Mouse (Mus musculus): ENCODE measurements at regions not wholly inside any gene's neighbourhood (a gene's known extent, or its start where the extent isn't known, plus 50 kb on each side); places are given as distances from the start of the nearest gene placed in this dataset.

DNA sequence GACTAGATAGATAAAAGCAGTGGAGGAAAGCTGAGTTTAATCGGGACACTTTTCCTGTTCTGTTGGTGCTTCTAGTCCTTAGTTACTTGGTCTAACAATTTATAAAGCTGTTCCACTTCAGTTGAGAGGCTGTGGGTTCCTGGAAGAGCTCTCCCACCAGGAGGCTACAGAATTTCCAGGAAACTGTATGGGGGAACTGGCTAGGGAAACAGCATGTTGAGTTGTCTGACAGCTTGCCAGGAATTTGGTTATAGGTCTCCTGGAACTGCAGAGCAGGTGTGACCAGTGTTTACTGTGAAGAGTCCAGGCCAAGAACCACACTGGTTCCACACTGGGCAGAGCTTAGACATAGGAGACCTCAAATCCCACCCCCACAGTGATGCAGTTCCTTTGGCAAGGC is 65.0 kb upstream of the Pik3cg start:
- intact Hi-C loops (cut with DNase I): no loop called here
- no peak for DNase-seq (ENCODE audit: low spot score in 2 of 2)

DNA sequence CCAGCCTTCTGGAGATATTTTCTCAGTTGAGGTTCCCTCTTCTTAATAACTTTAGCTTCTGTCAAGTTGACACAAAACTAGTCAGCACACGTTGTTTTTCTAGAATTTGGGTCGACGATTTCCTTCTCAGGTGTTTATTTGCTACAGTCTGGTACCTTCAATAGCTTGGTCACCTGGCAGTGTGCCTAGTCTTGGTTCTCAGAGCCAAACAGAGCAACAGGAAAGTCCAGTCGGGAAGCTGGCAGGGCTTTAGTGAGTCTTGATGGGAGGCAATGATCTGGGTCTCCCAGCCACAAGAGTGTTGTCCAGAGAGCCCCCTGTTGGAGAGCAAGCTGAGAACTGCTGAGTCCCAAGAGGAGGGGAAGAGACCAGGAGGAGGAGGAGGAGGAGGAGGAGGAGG is 71.4 kb upstream of the Pik3cg start:
- intact Hi-C loops (cut with DNase I): no loop called here
- no peak for DNase-seq (ENCODE audit: low spot score in 2 of 2)

DNA sequence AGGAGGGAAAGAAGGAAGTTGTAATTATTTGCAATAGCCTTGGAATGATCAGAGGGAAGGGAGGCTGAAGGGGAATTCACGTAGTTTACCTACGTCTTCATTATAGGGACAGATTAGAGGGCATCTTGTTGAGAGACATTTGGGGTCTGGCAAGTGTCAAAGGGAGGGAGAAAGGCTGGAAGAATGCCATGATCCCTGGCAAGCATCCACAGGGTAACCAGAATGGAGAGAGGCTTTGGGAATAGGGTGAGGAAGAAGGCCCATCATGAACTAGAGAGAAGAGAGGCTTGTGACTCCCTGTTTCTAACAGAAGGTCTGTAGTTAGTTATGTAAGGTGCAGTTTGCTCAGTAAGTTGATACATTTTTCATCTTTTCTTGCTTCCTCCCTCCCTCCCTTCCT is 71.8 kb upstream of the Pik3cg start:
- no peak for DNase-seq (ENCODE audit: low spot score in 2 of 2)
- intact Hi-C loops (cut with DNase I): no loop called here

DNA sequence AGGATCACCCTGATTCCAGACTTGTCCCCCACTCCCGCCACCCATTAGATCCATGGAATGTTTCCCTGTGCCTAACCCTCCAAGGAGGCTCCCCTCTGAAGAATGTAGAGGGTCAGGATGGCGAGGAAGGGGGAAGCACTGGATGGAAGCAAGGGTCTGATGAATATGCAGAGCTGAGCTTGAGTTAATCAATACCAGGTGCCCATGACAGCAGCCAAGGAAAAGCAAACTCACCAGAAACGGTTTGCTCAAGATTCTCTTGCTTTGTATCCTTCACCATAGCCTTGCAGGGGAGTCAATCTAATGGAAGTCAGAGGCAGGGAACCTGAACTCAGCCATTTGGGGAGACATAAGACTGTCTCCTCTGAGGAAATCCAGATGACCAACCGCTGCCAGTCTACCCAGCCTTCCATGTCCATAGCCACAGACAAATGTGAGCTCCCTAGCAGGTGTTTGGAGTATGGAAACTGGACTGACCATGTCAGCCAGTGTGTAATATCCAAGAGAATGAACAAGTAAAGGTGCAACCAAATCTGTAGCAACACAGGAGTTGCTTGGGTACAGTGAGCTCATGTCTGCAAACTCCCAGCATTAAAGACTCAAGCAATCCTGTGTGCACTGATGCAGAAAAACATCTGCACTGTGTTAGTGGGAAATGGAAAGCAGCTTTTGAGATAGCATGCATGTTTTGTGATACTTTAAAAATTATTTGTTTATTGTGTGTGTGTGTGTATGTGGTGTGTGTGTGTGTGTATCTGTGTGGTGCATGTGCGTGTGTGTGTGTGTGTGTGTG is 74.1 kb upstream of the Pik3cg start:
- intact Hi-C loops (cut with DNase I): no loop called here
- DNase-seq (ENCODE audit: low spot score in 2 of 2): no peak

DNA sequence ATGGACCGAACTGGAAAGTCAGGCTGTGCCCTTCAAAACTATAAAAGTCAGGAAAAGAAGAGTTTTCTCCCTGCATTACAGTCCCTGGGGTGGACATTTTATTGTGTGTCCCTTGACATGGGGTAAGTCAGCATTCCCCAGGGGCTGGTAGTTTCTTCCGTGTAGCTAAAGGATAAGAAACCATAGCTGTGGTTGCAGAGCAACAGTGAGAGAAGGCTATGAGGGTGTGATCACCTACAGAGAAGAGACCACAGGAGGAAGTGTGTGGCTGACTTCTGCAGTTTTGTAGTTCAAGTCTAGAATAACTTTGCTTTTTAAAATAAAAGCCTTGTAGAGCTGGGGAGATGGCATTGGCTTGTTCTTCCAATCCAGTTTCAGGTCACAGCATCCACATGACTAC is 76.6 kb upstream of the Pik3cg start:
- intact Hi-C loops (cut with DNase I): no loop called here
- DNase-seq (ENCODE audit: low spot score in 2 of 2): no peak

DNA sequence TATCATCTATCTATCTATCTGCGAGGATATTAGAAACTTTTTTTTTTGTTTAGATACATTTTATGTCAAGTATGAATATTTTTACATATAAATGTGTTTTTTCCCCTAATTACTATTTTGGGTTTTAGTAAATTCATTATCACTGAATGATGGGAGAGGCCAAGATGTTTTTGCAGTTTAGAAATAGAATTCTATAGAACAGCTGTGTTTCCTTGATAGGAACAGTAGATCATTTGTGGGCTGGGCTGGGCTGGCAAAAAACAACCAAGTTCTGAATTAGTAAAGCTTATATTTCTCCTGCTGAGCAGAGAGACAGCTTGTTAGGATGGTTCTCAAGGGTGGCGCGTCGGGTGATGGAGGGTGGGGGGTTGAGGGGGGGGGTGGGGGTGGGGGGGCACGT is 78.2 kb upstream of the Pik3cg start:
- intact Hi-C loops (cut with DNase I): no loop called here

DNA sequence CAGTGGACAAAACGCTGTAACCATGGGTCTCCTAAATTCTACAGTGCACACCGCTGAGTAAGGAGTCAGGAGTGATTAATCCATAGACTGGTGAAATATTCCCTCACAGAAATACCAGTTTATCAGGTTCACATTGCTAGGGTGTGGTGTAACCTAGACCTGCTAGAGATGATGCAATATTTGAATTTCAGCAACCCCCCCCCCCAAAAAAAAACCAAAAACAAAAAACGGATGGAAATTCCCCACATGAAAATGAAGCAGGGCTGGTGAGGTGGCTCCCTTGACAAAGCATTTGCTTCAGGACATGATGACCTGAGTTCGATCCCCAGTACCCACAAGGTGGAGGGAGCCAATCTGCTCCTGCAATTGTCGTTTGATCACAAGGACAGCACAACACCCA is 82.7 kb upstream of the Pik3cg start:
- intact Hi-C loops (cut with DNase I): no loop called here
- no peak for DNase-seq (ENCODE audit: low spot score in 2 of 2)

More for the DNA sequence above, 78.2 kb upstream of the Pik3cg start:
- no peak for DNase-seq (ENCODE audit: low spot score in 2 of 2)

DNA sequence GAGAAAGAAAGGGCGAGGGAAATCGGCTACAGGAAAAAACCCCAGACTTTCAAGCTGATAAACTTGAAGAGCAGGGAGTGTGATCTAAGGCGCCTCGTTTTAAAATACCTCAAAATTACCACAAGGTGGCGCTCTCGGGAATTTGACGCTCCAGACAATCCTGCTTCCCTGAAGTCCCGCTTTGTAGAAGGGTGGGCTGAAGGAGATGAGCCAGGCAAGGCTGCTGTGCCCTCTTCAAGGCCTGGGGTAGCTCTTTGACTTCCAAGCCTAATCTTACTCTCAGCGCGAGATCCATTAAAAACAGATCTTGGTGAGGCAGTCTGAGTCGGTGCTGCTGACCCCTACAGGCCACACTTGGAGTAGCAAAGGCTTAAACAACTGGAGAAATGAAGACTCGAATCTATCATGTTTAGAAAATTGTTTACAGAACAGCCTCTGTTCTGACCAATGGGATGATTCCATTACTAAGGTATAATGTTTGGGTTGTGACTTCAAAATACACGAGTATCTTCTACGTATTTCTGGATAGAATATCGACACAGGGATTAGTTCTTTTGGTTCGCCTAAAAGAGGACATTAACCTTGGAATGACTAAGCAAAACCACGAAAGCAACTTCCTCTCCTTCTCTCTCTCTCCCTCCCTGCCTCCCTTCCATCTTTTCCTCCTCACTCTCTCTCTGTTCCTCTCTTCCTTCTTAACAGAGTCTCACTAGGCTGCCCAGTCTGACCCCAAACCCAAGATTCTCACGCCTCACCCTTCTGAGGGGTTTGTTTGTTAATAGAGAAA is 83.7 kb upstream of the Pik3cg start:
- intact Hi-C loops (cut with DNase I): loop anchor here (1.0 to 2.0 kb wide), 2 partner anchors 87 to 605 kb away; no protein-coding TSS in a partner anchor
- DNase-seq (ENCODE audit: low spot score in 2 of 2): peak; percentile 60 to 69

DNA sequence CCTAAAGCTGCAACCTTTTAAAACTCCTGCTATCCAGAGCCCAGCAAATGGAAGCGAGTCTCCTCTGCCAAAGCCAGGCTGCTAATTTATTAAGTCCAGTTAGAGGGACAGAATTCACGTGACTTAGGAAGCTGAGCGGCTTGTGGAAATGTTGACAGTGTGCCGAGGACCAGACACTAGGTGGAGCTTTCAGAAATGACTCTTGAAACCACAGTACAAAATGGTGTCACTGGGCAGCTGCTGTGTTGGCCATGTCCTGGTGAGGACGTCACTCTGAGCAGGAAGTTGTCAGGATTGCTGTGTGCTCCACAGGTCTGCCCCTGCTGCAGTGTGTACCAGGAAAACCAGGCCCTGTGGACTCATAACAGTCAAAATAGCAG is 84.3 kb upstream of the Pik3cg start:
- intact Hi-C loops (cut with DNase I): loop anchor here (1.0 to 2.0 kb wide), 2 partner anchors 87 to 604 kb away; no protein-coding TSS in a partner anchor
- DNase-seq (ENCODE audit: low spot score in 2 of 2): no peak

DNA sequence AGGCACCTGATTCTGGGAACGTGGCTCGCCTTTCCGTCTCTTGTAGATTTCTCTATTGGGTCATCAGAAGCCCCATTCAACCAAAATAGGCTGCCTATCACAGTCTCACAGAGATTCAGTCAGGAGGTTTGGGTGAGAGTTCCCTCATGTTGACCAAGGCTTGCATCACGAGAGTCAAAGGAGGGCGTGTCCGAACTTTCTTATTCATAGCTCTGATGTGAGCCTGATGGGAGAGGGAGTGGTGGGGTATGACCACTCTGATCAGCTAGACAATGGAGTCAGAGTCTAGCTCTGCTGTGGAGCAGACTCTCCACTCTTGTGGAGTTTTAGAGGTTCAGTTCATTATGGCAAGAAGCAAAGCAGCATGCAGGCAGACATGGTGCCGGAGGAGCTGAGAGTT is 81.1 kb upstream of the Ccdc71l start:
- DNase-seq (ENCODE audit: low spot score in 2 of 2): no peak
- intact Hi-C loops (cut with DNase I): no loop called here

DNA sequence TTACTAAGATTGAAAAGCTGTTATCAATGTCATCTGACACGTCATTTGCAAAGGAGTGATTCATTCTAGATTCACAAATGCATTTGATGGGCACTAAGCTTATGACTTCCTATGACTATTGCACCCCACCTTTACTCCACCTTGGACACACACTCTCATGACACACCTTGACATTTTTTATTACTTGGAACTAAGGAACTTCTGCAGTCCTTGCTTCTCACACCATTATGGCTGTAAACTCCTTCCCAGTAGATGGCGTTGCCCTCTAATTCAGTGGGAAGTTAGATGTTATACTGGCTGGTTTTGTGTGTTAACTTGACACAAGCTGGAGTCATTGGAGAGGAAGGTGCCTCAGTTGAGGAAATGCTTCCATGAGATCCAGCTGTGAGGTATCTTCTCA is 78.8 kb upstream of the Ccdc71l start:
- no peak for DNase-seq (ENCODE audit: low spot score in 2 of 2)
- intact Hi-C loops (cut with DNase I): no loop called here

DNA sequence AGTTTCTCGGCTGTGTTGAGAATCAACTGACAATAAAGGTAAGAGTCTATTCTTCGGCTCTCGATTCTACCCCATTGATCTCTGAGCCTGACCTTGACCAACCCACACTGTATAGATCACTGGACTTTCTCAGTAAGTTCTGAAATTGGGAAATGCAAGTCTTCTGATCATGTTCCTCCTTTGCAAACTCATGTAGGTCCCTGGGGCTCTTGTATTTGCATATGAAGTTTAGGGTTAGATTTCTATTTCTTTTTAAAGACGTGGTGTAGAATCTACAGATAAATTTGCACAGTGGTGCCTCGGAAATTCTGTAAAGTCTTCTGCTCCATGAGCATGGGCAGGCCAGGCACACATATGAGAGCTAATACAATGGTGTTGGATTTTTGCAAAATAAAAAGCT is 72.8 kb upstream of the Ccdc71l start:
- no peak for DNase-seq (ENCODE audit: low spot score in 2 of 2)
- intact Hi-C loops (cut with DNase I): no loop called here

DNA sequence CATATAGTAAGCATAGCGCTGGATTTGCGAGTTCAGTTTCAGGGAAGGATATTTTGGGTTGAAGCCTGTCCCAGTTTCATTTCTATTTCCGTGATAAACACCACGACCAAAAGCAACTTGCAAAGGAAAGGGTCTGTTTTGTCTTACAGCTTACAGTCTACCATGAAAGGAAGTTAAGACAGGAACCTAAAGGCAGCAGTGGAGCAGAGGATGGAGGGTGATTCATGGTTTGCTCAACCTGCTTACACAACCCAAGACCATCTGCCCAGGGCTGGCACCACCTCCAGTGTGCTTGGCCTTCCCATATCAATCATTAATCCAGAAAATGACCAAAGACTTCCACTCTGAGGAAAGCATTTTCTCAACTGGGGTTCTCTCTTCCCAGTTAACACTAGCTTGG is 72.2 kb upstream of the Ccdc71l start:
- intact Hi-C loops (cut with DNase I): no loop called here
- DNase-seq (ENCODE audit: low spot score in 2 of 2): peak in 1 of 2 experiments; percentile 8

DNA sequence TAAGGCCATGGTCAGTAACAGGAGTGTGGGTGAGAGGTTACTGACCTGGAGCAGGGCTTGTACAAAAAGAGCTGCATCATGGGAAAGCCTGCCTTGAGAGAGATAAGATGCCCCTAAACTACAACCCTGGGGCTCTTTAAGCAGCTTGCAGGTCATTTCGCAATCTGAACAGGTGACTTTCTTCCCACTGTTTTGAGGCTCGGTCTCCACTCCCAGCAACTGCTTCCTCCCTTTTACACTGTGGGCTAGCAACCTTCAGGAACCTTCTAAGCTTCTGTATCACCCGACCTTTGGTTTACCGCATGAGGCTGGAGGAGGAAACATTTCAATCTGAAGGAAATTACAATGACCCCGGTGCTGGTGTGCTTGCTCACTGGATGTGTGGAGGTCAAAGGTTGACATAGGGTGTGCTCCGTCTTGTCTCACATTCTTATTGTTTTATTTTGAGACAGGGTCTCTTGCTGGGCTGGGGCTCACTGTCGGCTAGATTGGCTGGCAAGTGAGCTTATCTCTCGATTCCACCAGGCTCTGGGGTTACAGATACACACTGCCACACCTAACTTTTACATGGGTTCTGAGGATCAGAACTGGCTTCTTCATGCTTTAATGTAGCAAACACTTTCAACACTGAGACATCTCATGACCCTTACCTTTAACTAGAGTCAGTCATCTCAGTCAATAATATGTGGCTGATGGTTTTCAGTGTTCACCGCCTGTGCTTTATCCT is 71.1 kb upstream of the Ccdc71l start:
- intact Hi-C loops (cut with DNase I): no loop called here
- DNase-seq (ENCODE audit: low spot score in 2 of 2): no peak

DNA sequence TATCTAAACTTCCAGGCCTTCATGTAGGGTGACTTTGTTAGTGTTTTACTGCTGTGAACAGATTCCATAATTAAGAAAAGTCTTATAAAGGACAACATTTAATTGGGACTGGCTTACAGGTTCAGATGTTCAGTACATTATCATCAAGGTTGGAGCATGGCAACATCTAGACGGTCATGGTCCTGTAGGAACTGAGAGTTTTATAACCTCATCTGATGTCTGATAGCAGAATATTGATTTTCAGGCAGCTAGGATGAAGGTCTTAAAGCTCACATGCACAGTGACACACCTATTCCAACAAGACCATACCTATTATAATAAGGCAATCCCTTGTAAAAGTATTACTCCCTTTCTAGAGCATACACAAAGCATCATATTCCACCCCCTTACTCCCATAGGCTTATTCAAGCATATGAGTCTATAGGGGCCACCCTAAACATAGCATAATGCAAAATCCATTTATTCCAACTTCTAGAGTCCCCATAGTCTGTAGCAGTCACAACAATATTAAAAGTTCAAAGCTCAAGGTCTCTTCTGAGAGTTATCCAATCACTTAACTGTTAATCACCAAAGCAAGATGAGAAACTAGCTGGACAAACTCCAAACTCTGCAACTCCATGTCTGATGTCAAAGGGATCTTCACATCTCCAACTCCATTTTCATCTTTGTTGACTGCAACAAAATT is 63.3 kb upstream of the Ccdc71l start:
- intact Hi-C loops (cut with DNase I): no loop called here

More for the DNA sequence above, 63.3 kb upstream of the Ccdc71l start:
- no peak for DNase-seq (ENCODE audit: low spot score in 2 of 2)

Measured in left cerebral cortex, postnatal 14 days (tissue).